ENCODE assay signal across 11 mouse cellular contexts in the genomic region with DNA sequence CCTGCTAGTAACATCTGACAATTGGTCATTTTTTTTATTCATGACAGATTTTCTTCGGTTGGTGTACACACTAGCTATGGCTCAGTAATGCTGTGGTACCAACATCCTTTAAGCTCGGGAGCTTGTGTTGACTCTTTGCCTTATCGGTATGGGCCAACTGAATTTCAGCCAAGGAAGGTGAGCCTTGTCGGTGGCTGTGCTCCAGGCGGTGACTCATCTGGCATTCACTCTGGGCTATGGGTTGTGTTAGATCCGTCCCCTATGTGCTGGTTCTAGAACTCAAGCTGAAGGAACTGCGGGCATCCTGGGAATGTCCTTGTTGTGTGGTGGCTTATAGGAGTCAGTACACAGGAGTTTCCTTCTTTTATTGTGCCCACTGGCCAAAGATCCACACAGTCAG. TPM values are rescaled to one million over a fixed set of nuclear protein-coding genes. Genes with fewer than 3 reads are reported as not detected.
DNase-seq lines count a peak whose midpoint lies in the region.
"Had no signal": no experiment of that assay in that cellular context is flagged by ENCODE, and none has a peak within 500 bp of the region (broad histone marks: within the 10 kb centered on the region; RNA-seq: fewer than 3 reads in every experiment).

No protein-coding gene starts in this region.

- DNase-seq in gastrocnemius, adult 18-20 months (ENCODE audit: low spot score), result peak; percentile 36
- no peak for DNase-seq in gastrocnemius, postnatal 10 days
- DNase-seq in urinary bladder, postnatal 25 days (ENCODE audit: low spot score), result peak; percentile 23
- DNase-seq in urinary bladder, postnatal 4 days (ENCODE audit: low spot score in 2 of 2), result no peak
- DNase-seq in cerebellum, postnatal 25 days, result peak; percentile 97
- DNase-seq in urinary bladder, postnatal 36 days (ENCODE audit: low spot score in 2 of 2), result peak; percentile 18 to 39
- DNase-seq in layer of hippocampus, postnatal 36 days, result no peak
- DNase-seq in kidney, postnatal 36 days, result no peak
- DNase-seq: midbrain, embryonic 14.5 days; spleen, adult 18-20 months; thymus, postnatal 36 days had no signal

RNA-seq across cellular contexts. Expression of gene Rnf182, which starts 14.3 kb away (rescaled TPM):
- total RNA-seq in gastrocnemius, adult 18-20 months (2021), result not detected
- total RNA-seq in gastrocnemius, postnatal 10 days (2021), result under 1 TPM; 0.34 to 0.61 TPM
- total RNA-seq in layer of hippocampus, postnatal 36 days (2021), result 10 to 100 TPM; 35.1 to 39.8 TPM

Comparison
In these comparisons a context has a peak if more than half of its experiments do, and no peak if none do; other contexts are left out.
1. DNase-seq: peak in gastrocnemius, adult 18-20 months (single experiment), urinary bladder, postnatal 25 days (single experiment), cerebellum, postnatal 25 days (2 of 2) and urinary bladder, postnatal 36 days (2 of 2); none in gastrocnemius, postnatal 10 days (single experiment), urinary bladder, postnatal 4 days (0 of 2), layer of hippocampus, postnatal 36 days (0 of 2) and kidney, postnatal 36 days (0 of 2).
2. RNA of gene Rnf182, which starts 14.3 kb away (total RNA-seq): 35.1 to 39.8 TPM in layer of hippocampus, postnatal 36 days; 0.34 to 0.61 TPM in gastrocnemius, postnatal 10 days and not detected in gastrocnemius, adult 18-20 months; every median in the first group is over 10 times any median in the second.